Mouse (Mus musculus) kidney, adult 8-10 months (tissue): ENCODE measurements around the gene Il9r.
"Not testable (repeated sequence)": the region's sequence is repeated elsewhere in the genome, so short reads cannot be mapped to it uniquely, and the experiment has no call there.

Experiments
- DNase-seq, 2 experiments: peaks; one replicate each; pipeline ENCODE4 v3.0.0; 2022

Gene Il9r

GRCm38 (mm10) chr11:32226124-32226871 lies 26.2 kb upstream of the Il9r start, which contains the start of gene Mpg:
TSS of gene Mpg (plus strand) at chr11:32226505.
- DNase-seq: peak; percentile 87

- DNase-seq: no peak
Observed at GRCm38 (mm10) chr11:32225222-32226104, 25.4 kb upstream of the Il9r start.

- DNase-seq: peak; percentile 77 to 80
Observed at GRCm38 (mm10) chr11:32224468-32225139, 24.5 kb upstream of the Il9r start.

- no peak for DNase-seq
Observed at GRCm38 (mm10) chr11:32223297-32223967, 23.4 kb upstream of the Il9r start.

GRCm38 (mm10) chr11:32222570-32223194 lies 22.6 kb upstream of the Il9r start:
- DNase-seq: peak; percentile 54 to 55

GRCm38 (mm10) chr11:32221951-32222409 lies 21.9 kb upstream of the Il9r start, which contains the start of gene Rhbdf1:
TSS of gene Rhbdf1 (minus strand) at chr11:32222300.
- peak; percentile 52 to 67 for DNase-seq

- DNase-seq: peak in 1 of 2 experiments; percentile 86
Observed at GRCm38 (mm10) chr11:32221225-32221950, 21.3 kb upstream of the Il9r start.

- peak in 1 of 2 experiments; percentile 92 for DNase-seq
Observed at GRCm38 (mm10) chr11:32220607-32221224, 20.6 kb upstream of the Il9r start.

GRCm38 (mm10) chr11:32219287-32219686 lies 19.2 kb upstream of the Il9r start:
- DNase-seq: no peak

- no peak for DNase-seq
Observed at GRCm38 (mm10) chr11:32218501-32219050, 18.5 kb upstream of the Il9r start.

- DNase-seq: peak; percentile 59 to 77
Observed at GRCm38 (mm10) chr11:32216851-32217250, 16.8 kb upstream of the Il9r start.

GRCm38 (mm10) chr11:32215372-32216162 lies 15.5 kb upstream of the Il9r start:
- no peak for DNase-seq

GRCm38 (mm10) chr11:32210623-32211022 lies 10.5 kb upstream of the Il9r start:
- no peak for DNase-seq

GRCm38 (mm10) chr11:32205058-32205873 lies 5.2 kb upstream of the Il9r start, which contains the start of gene Snrnp25:
TSS of gene Snrnp25 (plus strand) at chr11:32205415.
- DNase-seq: peak; percentile 98

GRCm38 (mm10) chr11:32201922-32202685 lies 2.0 kb upstream of the Il9r start:
- no peak for DNase-seq

GRCm38 (mm10) chr11:32200992-32201391 lies 913 bp upstream of the Il9r start:
- DNase-seq: not testable (repeated sequence)

- no peak for DNase-seq
Observed at GRCm38 (mm10) chr11:32199230-32199629, 849 bp downstream of the Il9r start.
